Mouse (Mus musculus): ENCODE measurements around the gene Alg2. TPM values are rescaled to one million over a fixed set of nuclear protein-coding genes. Genes with fewer than 3 reads are reported as not detected.
A peak's percentile ranks its signal among the peaks of the same experiment; 100 is the strongest.

The Alg2 gene
- polyA plus RNA-seq, 1 experiment from 2014 or later: 28.1 TPM

- Histone ChIP-seq H3K4me2 (replicated peaks; ENCODE audit: low read depth) (no peak overlapping the region), H3K4me3 (ENCODE audit: low read depth, low read length) (no peak overlapping the region), H3K9ac (ENCODE audit: low read depth, low read length) (no peak overlapping the region), H3K9me3 (ENCODE audit: control insufficient read depth) (no peaks in the 10 kb centered on the region), H3K27ac (ENCODE audit: low read depth, low read length) (no peak overlapping the region), H3K27me3 (replicated peaks; ENCODE audit: control insufficient read depth, insufficient read depth, low read length) (no peaks in the 10 kb centered on the region), H3K36me3 (ENCODE audit: control insufficient read depth, insufficient read depth) (no peaks in the 10 kb centered on the region), H3K4me1 (replicated peaks; ENCODE audit: control insufficient read depth, insufficient read depth, low read length) (0 out of 2 replicates have a peak, but pooled peaks cover 3% of the 10 kb centered on the region)
- no peak for TF ChIP-seq CTCF (IDR thresholded peaks at IDR 0.05; ENCODE audit: low read depth)
- no peak for ATAC-seq
- 71% methylated on average over 6 of the region's 6 CpGs for WGBS
Measured at GRCm38 (mm10) chr4:47503045-47503444, 28.9 kb upstream of the Alg2 start.

GRCm38 (mm10) chr4:47502546-47502971 is 28.4 kb upstream of the Alg2 start:
- H3K27ac ChIP-seq (ENCODE audit: low read depth, low read length): no peak overlapping the region
- no peak overlapping the region for H3K9ac ChIP-seq (ENCODE audit: low read depth, low read length)
- WGBS: 36% methylated on average over 4 of the region's 4 CpGs
- H3K4me2 ChIP-seq (replicated peaks; ENCODE audit: low read depth): no peak overlapping the region
- H3K9me3 ChIP-seq (ENCODE audit: control insufficient read depth): no peaks in the 10 kb centered on the region
- H3K4me3 ChIP-seq (ENCODE audit: low read depth, low read length): no peak overlapping the region
- H3K27me3 ChIP-seq (replicated peaks; ENCODE audit: control insufficient read depth, insufficient read depth, low read length): no peaks in the 10 kb centered on the region
- TF ChIP-seq CTCF (IDR thresholded peaks at IDR 0.05; ENCODE audit: low read depth): peak; percentile 85
- H3K36me3 ChIP-seq (ENCODE audit: control insufficient read depth, insufficient read depth): no peaks in the 10 kb centered on the region
- 0 out of 2 replicates have a peak, but pooled peaks cover 5% of the 10 kb centered on the region for H3K4me1 ChIP-seq (replicated peaks; ENCODE audit: control insufficient read depth, insufficient read depth, low read length)
- ATAC-seq: no peak

GRCm38 (mm10) chr4:47499121-47499545 is 25.0 kb upstream of the Alg2 start:
- Histone ChIP-seq H3K9me3 (ENCODE audit: control insufficient read depth) (no peaks in the 10 kb centered on the region), H3K9ac (ENCODE audit: low read depth, low read length) (no peak overlapping the region), H3K27me3 (replicated peaks; ENCODE audit: control insufficient read depth, insufficient read depth, low read length) (no peaks in the 10 kb centered on the region), H3K4me2 (replicated peaks; ENCODE audit: low read depth) (no peak overlapping the region), H3K4me3 (ENCODE audit: low read depth, low read length) (no peak overlapping the region), H3K4me1 (replicated peaks; ENCODE audit: control insufficient read depth, insufficient read depth, low read length) (0 out of 2 replicates have a peak, but pooled peaks cover 5% of the 10 kb centered on the region), H3K36me3 (ENCODE audit: control insufficient read depth, insufficient read depth) (no peaks in the 10 kb centered on the region), H3K27ac (ENCODE audit: low read depth, low read length) (no peak overlapping the region)
- no peak for TF ChIP-seq CTCF (IDR thresholded peaks at IDR 0.05; ENCODE audit: low read depth)
- 64% methylated on average over 10 of the region's 10 CpGs for WGBS
- peak; percentile 69; the same call in 1 of the 2 replicates for ATAC-seq

- 0 out of 2 replicates have a peak, but pooled peaks cover 5% of the 10 kb centered on the region for H3K4me1 ChIP-seq (replicated peaks; ENCODE audit: control insufficient read depth, insufficient read depth, low read length)
- peak; percentile 31 for ATAC-seq
- no peak overlapping the region for H3K4me2 ChIP-seq (replicated peaks; ENCODE audit: low read depth)
- WGBS: 48% methylated on average over 7 of the region's 7 CpGs
- no peaks in the 10 kb centered on the region for H3K36me3 ChIP-seq (ENCODE audit: control insufficient read depth, insufficient read depth)
- no peak overlapping the region for H3K27ac ChIP-seq (ENCODE audit: low read depth, low read length)
- no peaks in the 10 kb centered on the region for H3K9me3 ChIP-seq (ENCODE audit: control insufficient read depth)
- no peak for TF ChIP-seq CTCF (IDR thresholded peaks at IDR 0.05; ENCODE audit: low read depth)
- no peaks in the 10 kb centered on the region for H3K27me3 ChIP-seq (replicated peaks; ENCODE audit: control insufficient read depth, insufficient read depth, low read length)
- no peak overlapping the region for H3K4me3 ChIP-seq (ENCODE audit: low read depth, low read length)
- H3K9ac ChIP-seq (ENCODE audit: low read depth, low read length): no peak overlapping the region
Measured at GRCm38 (mm10) chr4:47497811-47498385, 23.8 kb upstream of the Alg2 start.

GRCm38 (mm10) chr4:47494686-47495085 is 20.6 kb upstream of the Alg2 start:
- H3K4me3 ChIP-seq (ENCODE audit: low read depth, low read length): no peak overlapping the region
- WGBS: 70% methylated on average over 2 of the region's 2 CpGs

GRCm38 (mm10) chr4:47494137-47494536 is 20.0 kb upstream of the Alg2 start:
- Histone ChIP-seq H3K27ac (ENCODE audit: low read depth, low read length) (no peak overlapping the region), H3K4me3 (ENCODE audit: low read depth, low read length) (no peak overlapping the region), H3K9ac (ENCODE audit: low read depth, low read length) (no peak overlapping the region), H3K4me1 (replicated peaks; ENCODE audit: control insufficient read depth, insufficient read depth, low read length) (0 out of 2 replicates have a peak, but pooled peaks cover 4% of the 10 kb centered on the region), H3K4me2 (replicated peaks; ENCODE audit: low read depth) (no peak overlapping the region), H3K36me3 (ENCODE audit: control insufficient read depth, insufficient read depth) (no peaks in the 10 kb centered on the region), H3K27me3 (replicated peaks; ENCODE audit: control insufficient read depth, insufficient read depth, low read length) (no peaks in the 10 kb centered on the region), H3K9me3 (ENCODE audit: control insufficient read depth) (no peaks in the 10 kb centered on the region)
- ATAC-seq: no peak
- TF ChIP-seq CTCF (IDR thresholded peaks at IDR 0.05; ENCODE audit: low read depth): no peak
- WGBS: 41% methylated on average over 1 of the region's 1 CpGs

More at GRCm38 (mm10) chr4:47494686-47495085, 20.6 kb upstream of the Alg2 start:
- Histone ChIP-seq H3K4me1 (replicated peaks; ENCODE audit: control insufficient read depth, insufficient read depth, low read length) (0 out of 2 replicates have a peak, but pooled peaks cover 5% of the 10 kb centered on the region), H3K27ac (ENCODE audit: low read depth, low read length) (no peak overlapping the region), H3K9ac (ENCODE audit: low read depth, low read length) (no peak overlapping the region), H3K4me2 (replicated peaks; ENCODE audit: low read depth) (no peak overlapping the region), H3K9me3 (ENCODE audit: control insufficient read depth) (no peaks in the 10 kb centered on the region), H3K36me3 (ENCODE audit: control insufficient read depth, insufficient read depth) (no peaks in the 10 kb centered on the region), H3K27me3 (replicated peaks; ENCODE audit: control insufficient read depth, insufficient read depth, low read length) (no peaks in the 10 kb centered on the region)
- ATAC-seq: no peak
- TF ChIP-seq CTCF (IDR thresholded peaks at IDR 0.05; ENCODE audit: low read depth): no peak

All from intestine, postnatal 0 days (tissue).